Mouse (Mus musculus) thymus, postnatal 0 days (tissue): ENCODE results near the gene Gm136. TPM values are rescaled to one million over a fixed set of nuclear protein-coding genes. Genes with fewer than 3 reads are reported as not detected.
"Not testable (repeated sequence)": the region's sequence is repeated elsewhere in the genome, so short reads cannot be mapped to it uniquely, and the experiment has no call there.

Source experiments
- DNase-seq: peaks from one replicate; pipeline ENCODE4 v3.0.0-alpha.2; 2015; ENCODE audit warnings: low spot score
- polyA plus RNA-seq: library from polyadenylated mRNA; unstranded; fragments of >200 nt; fragmentation: Nextera tagmentation; extraction: Ambion mirVana; gene quantifications from 2 replicates; pipeline ENCODE4 v1.2.1, GENCODE M21; 2015

The Gm136 gene
- polyA plus RNA-seq: not detected in 2 replicates

GRCm38 (mm10) chr4:34756163-34756562 lies at the start of gene Gm136:
TSS of gene Gm136 (minus strand) at chr4:34756263.
- no peak for DNase-seq

GRCm38 (mm10) chr4:34801166-34802034 lies 45.3 kb upstream of the Gm136 start:
- no peak for DNase-seq

GRCm38 (mm10) chr4:34798005-34798404 lies 41.9 kb upstream of the Gm136 start:
- no peak for DNase-seq

DNA sequence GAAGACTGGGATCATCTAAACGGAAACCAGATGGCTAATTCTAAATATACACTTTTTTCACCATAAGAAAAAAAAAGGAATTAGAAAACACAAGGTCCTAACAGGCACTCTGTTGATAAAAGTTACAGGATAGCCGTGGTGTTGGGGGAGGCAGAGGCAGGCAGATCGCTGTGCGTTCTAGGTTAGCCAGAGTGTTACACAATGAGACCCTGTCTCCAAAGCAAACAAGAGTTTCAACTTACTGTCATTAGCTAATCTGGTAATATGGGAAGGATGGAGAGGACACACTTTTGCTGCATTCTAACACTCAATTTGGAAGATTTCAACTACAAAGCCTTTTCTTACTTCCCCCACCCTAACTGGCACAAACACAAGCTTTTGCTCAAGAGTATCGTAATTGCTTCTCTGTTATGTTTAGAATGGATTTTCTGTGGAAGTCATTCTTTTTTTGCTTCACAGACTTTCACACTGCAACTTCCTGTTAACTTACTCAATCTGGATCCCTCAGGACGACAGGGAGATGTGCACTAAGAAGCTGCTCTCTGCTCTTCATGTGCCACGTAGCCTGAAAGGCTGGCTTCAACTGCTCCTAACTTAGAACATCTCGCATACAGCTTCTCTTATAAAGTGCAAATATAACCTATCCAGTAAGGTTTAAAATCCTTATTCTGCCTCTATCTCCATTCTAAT lies 41.4 kb upstream of the Gm136 start:
- DNase-seq: no peak

DNA sequence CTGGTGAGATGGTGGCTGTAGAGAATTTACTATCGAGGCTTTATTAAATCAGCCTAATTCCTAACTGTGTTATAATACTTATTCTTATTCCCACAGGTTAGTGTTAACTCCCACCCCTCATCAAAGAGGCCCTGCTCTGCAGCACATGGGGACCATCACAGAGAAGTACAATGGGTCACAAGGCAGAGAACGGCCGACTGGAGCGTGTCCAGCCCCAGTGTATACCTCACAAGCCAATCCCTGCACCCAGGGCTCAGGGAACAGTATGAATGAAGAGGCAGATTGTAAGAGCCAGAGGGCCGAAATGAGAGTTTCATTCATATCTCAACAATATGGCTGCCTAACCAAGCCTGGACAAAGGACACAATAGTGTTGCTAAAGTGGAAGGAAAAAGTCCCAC lies 40.2 kb upstream of the Gm136 start:
- no peak for DNase-seq

DNA sequence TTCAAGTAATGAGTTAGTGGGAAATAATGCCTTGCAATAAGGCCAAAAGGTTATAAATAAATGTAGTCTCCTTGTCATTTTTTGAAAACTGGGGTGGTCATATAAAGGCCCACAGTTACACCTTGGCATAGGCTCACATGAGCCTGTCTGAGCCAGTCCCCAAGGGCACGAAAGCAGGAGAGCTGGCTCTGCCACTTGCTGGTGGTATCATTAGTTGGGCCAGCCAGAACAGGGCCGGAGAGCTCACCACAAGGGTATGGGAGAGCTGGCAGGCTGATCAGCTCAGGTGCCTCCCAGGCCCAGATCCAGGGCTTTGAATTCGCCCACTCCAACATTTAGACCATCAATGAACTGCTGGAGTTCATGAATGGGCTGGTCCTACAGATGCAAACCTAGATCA lies 30.4 kb upstream of the Gm136 start:
- no peak for DNase-seq

DNA sequence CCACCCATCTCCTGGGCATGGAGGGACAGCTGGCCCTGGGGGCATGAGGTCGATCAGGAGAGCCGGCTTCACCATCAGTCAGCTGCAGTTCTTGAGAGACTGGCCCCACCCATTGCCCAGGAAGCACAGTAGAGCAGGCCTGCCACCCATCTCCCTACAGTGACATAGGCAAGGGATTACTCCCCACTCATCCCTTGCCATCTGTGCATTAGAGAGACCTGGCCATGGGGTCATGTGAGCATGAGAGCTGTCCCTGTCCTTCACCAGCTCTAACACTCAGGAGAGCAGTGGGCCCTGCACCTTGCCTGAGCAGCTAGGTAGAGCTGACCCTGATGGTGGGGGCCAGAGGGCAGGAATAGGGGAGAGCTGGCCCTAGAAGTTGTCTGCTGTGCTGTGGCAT lies 29.6 kb upstream of the Gm136 start:
- no peak for DNase-seq

DNA sequence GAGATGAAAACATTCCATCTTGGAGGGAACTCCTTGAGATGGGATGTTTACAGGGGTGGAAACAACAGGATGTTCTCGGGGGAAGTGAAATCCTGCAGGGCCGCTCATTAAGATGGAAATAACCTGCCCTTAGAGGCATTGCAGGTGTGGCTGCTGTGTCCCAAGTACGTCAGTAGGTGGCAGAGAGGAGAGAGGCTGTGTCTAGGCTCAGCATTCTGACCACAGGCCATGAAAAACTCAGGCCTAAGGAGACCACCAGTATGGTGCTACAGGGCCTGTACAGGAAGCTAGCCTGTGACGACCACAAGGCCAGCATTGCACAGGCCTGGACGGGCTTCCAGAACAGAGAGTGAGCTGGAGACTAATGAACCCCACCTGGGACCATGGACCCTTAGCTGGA lies 28.8 kb upstream of the Gm136 start:
- no peak for DNase-seq

DNA sequence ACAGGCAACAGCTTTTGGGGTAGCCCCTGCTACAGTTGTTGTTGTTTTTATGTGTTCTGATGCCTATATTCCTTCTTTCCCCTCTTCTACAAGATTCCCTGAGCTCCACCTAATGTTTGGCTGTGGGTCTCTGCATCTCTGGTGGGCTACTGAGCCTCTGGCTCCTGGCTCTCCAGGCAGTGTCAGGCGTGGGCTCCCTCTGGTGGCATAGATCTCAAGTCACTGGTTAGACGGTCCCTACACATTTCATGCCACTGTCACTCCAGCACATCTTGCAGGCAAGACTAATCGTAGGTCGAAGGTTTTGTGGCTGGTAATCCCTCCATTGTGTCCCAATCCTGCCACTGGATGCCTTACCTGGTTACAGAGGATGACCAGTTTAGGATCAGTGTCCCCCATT lies 26.7 kb upstream of the Gm136 start:
- DNase-seq: peak; percentile 34

GRCm38 (mm10) chr4:34777677-34778527 lies 21.8 kb upstream of the Gm136 start, which contains the start of gene Smim8:
TSS of gene Smim8 (minus strand) at chr4:34778423.
- peak; percentile 93 for DNase-seq

- DNase-seq: no peak
Observed at GRCm38 (mm10) chr4:34771652-34772371, 15.7 kb upstream of the Gm136 start.

- no peak for DNase-seq
Observed at GRCm38 (mm10) chr4:34749236-34749635, 6.8 kb downstream of the Gm136 start.

GRCm38 (mm10) chr4:34734461-34734860 lies 21.6 kb downstream of the Gm136 start:
- DNase-seq: no peak

DNA sequence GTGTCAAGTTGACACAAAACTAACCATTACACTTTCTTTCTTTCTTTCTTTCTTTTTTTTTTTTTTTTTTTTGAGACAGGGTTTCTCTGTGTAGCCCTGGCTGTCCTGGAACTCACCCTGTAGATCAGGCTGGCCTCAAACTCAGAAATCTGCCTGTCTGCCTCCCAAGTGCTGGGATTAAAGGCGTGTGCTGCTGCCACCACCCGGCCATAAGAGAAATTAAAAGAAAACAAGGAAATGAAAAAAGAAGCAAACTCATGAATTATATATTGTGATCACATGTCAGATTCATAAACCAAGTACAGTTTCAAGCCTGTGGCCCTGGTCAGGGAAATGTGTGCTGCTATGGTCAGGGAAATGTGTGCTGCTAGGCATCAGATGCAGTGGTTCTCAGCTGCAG lies 22.6 kb downstream of the Gm136 start:
- DNase-seq: not testable (repeated sequence)

GRCm38 (mm10) chr4:34729851-34730341 lies 26.2 kb downstream of the Gm136 start, which contains the start of gene Cfap206:
TSS of gene Cfap206 (minus strand) at chr4:34730206.
- DNase-seq: peak; percentile 1

DNA sequence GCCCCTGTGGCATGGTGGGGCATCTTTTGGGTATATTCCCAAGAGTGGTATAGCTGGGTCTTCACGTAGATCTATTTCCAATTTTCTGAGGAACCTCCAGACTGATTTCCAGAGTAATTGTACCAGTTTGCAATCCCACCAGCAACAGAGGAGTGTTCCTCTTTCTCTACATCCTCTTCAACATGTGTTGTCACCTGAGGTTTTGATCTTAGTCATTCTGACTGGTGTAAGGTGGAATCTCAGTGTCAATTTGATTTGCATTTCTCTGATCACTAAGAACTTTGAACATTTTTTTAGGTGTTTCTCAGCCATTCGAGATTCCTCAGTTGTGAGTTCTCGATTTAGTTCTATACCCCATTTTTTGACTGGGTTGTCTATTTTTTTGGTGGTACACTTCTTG lies 30.4 kb downstream of the Gm136 start:
- not testable (repeated sequence) for DNase-seq

DNA sequence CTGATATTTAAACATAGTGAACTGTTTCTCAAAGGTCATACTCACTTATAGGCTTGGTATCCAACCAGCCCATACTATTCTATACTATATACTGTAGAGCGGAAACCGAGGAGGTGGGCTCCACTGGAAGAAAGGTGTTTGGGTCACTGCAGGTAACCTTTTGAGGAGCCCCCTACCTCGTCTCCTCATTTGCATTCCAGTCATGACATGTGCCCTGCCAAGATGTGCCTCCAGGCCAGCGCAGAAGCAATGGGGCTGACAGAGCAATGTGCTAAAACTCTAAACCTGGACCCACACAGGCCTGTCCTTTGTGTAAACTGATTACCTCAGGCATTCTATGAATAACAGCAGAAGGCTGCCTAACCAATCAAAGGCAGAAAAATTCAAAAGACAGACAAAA lies 31.8 kb downstream of the Gm136 start:
- no peak for DNase-seq

DNA sequence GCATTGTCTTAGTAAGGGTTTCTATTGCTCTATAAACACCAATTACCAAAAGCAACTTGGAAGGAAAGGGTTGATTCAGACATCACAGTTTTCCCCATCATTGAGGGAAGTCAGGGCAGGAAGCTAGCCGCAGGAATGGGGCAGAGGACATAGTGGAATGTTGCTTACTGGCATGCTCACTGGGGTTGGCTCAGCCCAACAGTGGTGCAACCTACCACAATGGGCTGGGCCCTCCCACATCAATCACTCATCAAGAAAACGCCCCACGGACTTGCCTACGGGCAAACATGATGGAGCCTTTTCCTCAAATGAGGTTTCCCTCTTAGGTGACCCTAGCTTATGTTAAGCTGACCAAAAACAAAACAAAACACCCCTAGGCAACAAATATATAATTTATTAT lies 32.9 kb downstream of the Gm136 start:
- DNase-seq: no peak

GRCm38 (mm10) chr4:34720127-34720895 lies 35.8 kb downstream of the Gm136 start:
- no peak for DNase-seq

DNA sequence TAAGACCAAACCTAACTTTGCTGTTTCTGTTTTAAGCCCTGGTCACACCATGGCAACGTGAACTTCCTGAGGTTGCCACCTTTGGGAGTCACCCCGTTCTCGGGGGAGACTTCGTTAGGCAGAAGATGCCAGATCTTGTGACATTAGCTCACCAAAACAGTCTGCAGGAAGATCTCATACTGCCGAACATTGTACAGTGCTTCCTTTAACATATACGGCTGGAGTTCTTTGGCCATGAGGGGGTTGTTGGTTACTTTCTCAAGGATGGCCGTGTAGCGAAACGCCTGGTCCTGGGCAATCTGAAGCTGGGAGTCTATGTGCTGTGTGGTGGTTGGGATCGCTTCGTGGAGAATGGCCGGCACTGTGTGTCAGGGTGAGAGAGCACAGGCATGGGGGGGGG lies 36.6 kb downstream of the Gm136 start:
- DNase-seq: no peak
